Mouse (Mus musculus) cerebellum, adult 2 months (tissue): Measurements from ENCODE around the gene Cpsf7.

ENCODE experiments used
- CTCF ChIP-seq: fragments of 200-500 bp; IDR thresholded peaks from 2 replicates; pipeline ENCODE4 v1.5.1; 2011; ENCODE audit warnings: low read depth, mild to moderate bottlenecking, control low read depth, low read length, moderate library complexity, borderline replicate concordance; ENCODE audit not compliant: insufficient read depth
- POLR2A ChIP-seq: fragments of 200-500 bp; IDR thresholded peaks from 2 replicates; pipeline ENCODE4 v1.6.1; 2011; ENCODE audit warnings: low read length, control low read depth, borderline replicate concordance; ENCODE audit not compliant: insufficient read depth

- TF ChIP-seq CTCF (no peak), POLR2A (no peak)
Measured at GRCm38 (mm10) chr19:10565217-10565616, 40.2 kb downstream of the Cpsf7 start.
